Mouse (Mus musculus) neutrophil, adult 65 days (primary cell): ENCODE measurements around the gene 4921509C19Rik. TPM values are rescaled to one million over a fixed set of nuclear protein-coding genes. Genes with fewer than 3 reads are reported as not detected.

Source experiments
- total RNA-seq: library from RNA; stranded (reverse); gene quantifications from 2 replicates; pipeline ENCODE4 v1.2.4, GENCODE M21; 2023

Gene 4921509C19Rik
- total RNA-seq = not detected in 2 replicates

GRCm38 (mm10) chr2:151476053-151476452 is at the start of gene 4921509C19Rik:
Gene 4921509C19Rik (minus strand): TSS chr2:151476153.

GRCm38 (mm10) chr2:151494035-151494803 is 18.3 kb upstream of the 4921509C19Rik start, which contains the start of gene Nsfl1c:
Gene Nsfl1c (plus strand): TSS chr2:151494182.

Other genes with a start within 250 kb of the 4921509C19Rik start
- gene Nsfl1c, start 18.0 kb upstream of the 4921509C19Rik start, total RNA-seq = 48.9 and 53.2 TPM in 2 replicates
- 27.9 and 32.8 TPM in 2 replicates for gene Fkbp1a, start 66.3 kb upstream of the 4921509C19Rik start, total RNA-seq
- gene Sdcbp2, start 96.5 kb upstream of the 4921509C19Rik start, total RNA-seq = not detected in 2 replicates
- gene Snph, start 156.4 kb upstream of the 4921509C19Rik start, total RNA-seq = 5.3 and 5.5 TPM in 2 replicates
- not detected in 2 replicates for gene Rad21l, start 192.4 kb upstream of the 4921509C19Rik start, total RNA-seq
- gene Tmem74b, start 225.9 kb upstream of the 4921509C19Rik start, total RNA-seq = not detected in 2 replicates